ENCODE assay signal across 21 mouse cellular contexts in the genomic region with DNA sequence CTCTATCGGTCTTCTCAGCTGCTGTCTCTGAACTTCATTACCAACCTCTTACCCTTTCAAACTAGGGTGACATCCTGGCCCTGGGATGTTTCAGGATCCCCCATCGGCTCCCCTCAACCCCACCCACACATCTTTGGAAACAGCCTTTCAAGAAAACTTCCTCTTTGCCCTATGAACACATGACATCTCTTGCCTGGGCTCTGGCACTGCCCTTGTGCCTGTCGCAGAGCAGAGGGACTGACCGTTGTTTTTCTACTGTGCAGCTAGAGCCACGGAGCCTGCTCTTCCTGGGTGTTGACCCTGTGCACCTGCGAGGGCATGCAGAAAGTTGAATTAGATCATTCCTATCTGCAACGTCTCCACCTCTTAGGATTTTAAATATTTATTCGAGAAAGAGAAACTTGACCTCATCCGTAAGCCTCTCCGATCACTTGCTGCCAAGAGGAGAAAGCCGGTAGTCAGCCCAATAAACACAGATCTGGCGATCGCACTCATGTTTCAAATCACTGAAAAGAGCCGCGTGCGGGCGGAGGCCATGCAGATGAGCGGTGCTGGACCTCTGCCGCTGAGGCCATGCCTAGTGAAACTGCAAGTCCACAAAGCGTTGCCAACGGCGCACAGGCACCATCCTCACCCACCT. TPM values are rescaled to one million over a fixed set of nuclear protein-coding genes. Genes with fewer than 3 reads are reported as not detected.
DNase-seq lines count a peak whose midpoint lies in the region; ATAC-seq and TF ChIP-seq lines count a peak whose summit lies in the region.
"Had no signal": no experiment of that assay in that cellular context is flagged by ENCODE, and none has a peak within 500 bp of the region (broad histone marks: within the 10 kb centered on the region; RNA-seq: fewer than 3 reads in every experiment).

No protein-coding gene starts in this region.

- no peaks in the 10 kb centered on the region for H3K27me3 ChIP-seq in intestine, embryonic 14.5 days (replicated peaks; ENCODE audit: control insufficient read depth, insufficient read depth, low read length)
- no peaks in the 10 kb centered on the region for H3K27me3 ChIP-seq in intestine, embryonic 15.5 days (replicated peaks)
- no peaks in the 10 kb centered on the region for H3K27me3 ChIP-seq in ES-Bruce4 (ENCODE audit: control insufficient read depth, insufficient read depth, low read length, poor library complexity, severe bottlenecking)
- H3K27me3 ChIP-seq: embryonic facial prominence, embryonic 13.5 days; hindbrain, embryonic 13.5 days; limb, embryonic 13.5 days; neural tube, embryonic 15.5 days had no signal

- no peak for DNase-seq in intestine, embryonic 14.5 days (ENCODE audit: low spot score)
- no peak for DNase-seq in spleen, adult 12 weeks (ENCODE audit: low spot score)
- DNase-seq in cerebellum, postnatal 4 days (ENCODE audit: low spot score in 2 of 2), result no peak
- no peak for DNase-seq in adrenal gland, adult 2 months
- DNase-seq: B cell, adult 2 months; cerebellum, adult 11 months; kidney, postnatal 10 days; liver, postnatal 0 days; spleen, adult 18-20 months had no signal

- no peaks in the 10 kb centered on the region for H3K9me3 ChIP-seq in intestine, embryonic 14.5 days (ENCODE audit: control insufficient read depth, low read length)
- no peaks in the 10 kb centered on the region for H3K9me3 ChIP-seq in intestine, embryonic 15.5 days
- no peaks in the 10 kb centered on the region for H3K9me3 ChIP-seq in ES-Bruce4 (replicated peaks; ENCODE audit: control insufficient read depth, insufficient read depth, low read length, poor library complexity, severe bottlenecking)
- H3K9me3 ChIP-seq: embryonic facial prominence, embryonic 13.5 days; hindbrain, embryonic 13.5 days; limb, embryonic 13.5 days; midbrain, embryonic 10.5 days; neural tube, embryonic 15.5 days had no signal

- no peak for TF ChIP-seq POLR2A in ES-Bruce4 (IDR thresholded peaks at IDR 0.05; ENCODE audit: insufficient read depth, low read length)

- H3K4me2 ChIP-seq in intestine, embryonic 14.5 days (ENCODE audit: low read length), result peak overlapping the region; percentile 20; the same call in 1 of the 2 replicates
- H3K4me2 ChIP-seq in intestine, embryonic 15.5 days (replicated peaks), result no peak overlapping the region
- H3K4me2 ChIP-seq: embryonic facial prominence, embryonic 13.5 days; hindbrain, embryonic 13.5 days; limb, embryonic 13.5 days; neural tube, embryonic 15.5 days had no signal

- ATAC-seq in intestine, embryonic 14.5 days (replicated peaks; ENCODE audit: low FRiP score, low TSS enrichment, low read depth), result no peak
- no peak for ATAC-seq in intestine, embryonic 15.5 days
- ATAC-seq in granulocyte monocyte progenitor cell, adult 5-6 weeks (replicated peaks; ENCODE audit: poor library complexity, severe bottlenecking), result peak; percentile 88
- peak; percentile 72 for ATAC-seq in megakaryocyte progenitor cell, adult 5-6 weeks (replicated peaks; ENCODE audit: poor library complexity)
- ATAC-seq: liver, postnatal 0 days had no signal

- no peak overlapping the region for H3K27ac ChIP-seq in intestine, embryonic 14.5 days (ENCODE audit: low read depth)
- no peak overlapping the region for H3K27ac ChIP-seq in intestine, embryonic 15.5 days
- H3K27ac ChIP-seq in ES-Bruce4 (ENCODE audit: insufficient read depth, low read length), result no peak overlapping the region
- H3K27ac ChIP-seq: embryonic facial prominence, embryonic 13.5 days; hindbrain, embryonic 13.5 days; limb, embryonic 13.5 days; midbrain, embryonic 10.5 days; neural tube, embryonic 15.5 days had no signal

- 48% methylated on average over 22 of the region's 22 CpGs for WGBS in intestine, embryonic 14.5 days
- 52% methylated on average over 22 of the region's 22 CpGs for WGBS in intestine, embryonic 15.5 days

- H3K4me1 ChIP-seq in intestine, embryonic 14.5 days (replicated peaks; ENCODE audit: control insufficient read depth, insufficient read depth, low read length), result no peaks in the 10 kb centered on the region
- H3K4me1 ChIP-seq in intestine, embryonic 15.5 days (replicated peaks), result 0 out of 2 replicates have a peak, but pooled peaks cover 2% of the 10 kb centered on the region
- H3K4me1 ChIP-seq in ES-Bruce4 (ENCODE audit: control insufficient read depth, insufficient read depth, low read length), result no peaks in the 10 kb centered on the region
- H3K4me1 ChIP-seq: embryonic facial prominence, embryonic 13.5 days; hindbrain, embryonic 13.5 days; limb, embryonic 13.5 days; midbrain, embryonic 10.5 days; neural tube, embryonic 15.5 days had no signal

- no peak overlapping the region for H3K9ac ChIP-seq in intestine, embryonic 14.5 days (ENCODE audit: low read length)
- H3K9ac ChIP-seq in intestine, embryonic 15.5 days, result no peak overlapping the region
- no peak overlapping the region for H3K9ac ChIP-seq in ES-Bruce4 (ENCODE audit: low read depth, poor library complexity, severe bottlenecking)
- H3K9ac ChIP-seq: embryonic facial prominence, embryonic 13.5 days; hindbrain, embryonic 13.5 days; limb, embryonic 13.5 days; liver, postnatal 0 days; neural tube, embryonic 15.5 days had no signal

- H3K36me3 ChIP-seq in intestine, embryonic 14.5 days (ENCODE audit: control insufficient read depth, insufficient read depth, low read length), result no peaks in the 10 kb centered on the region
- no peaks in the 10 kb centered on the region for H3K36me3 ChIP-seq in intestine, embryonic 15.5 days
- H3K36me3 ChIP-seq in ES-Bruce4 (ENCODE audit: control insufficient read depth, insufficient read depth, low read length, poor library complexity, severe bottlenecking), result no peaks in the 10 kb centered on the region
- H3K36me3 ChIP-seq: embryonic facial prominence, embryonic 13.5 days; hindbrain, embryonic 13.5 days; limb, embryonic 13.5 days; midbrain, embryonic 10.5 days; neural tube, embryonic 15.5 days had no signal

- no peak for TF ChIP-seq CTCF in ES-Bruce4 (IDR thresholded peaks at IDR 0.05; ENCODE audit: low read depth, low read length)

- no peak overlapping the region for H3K4me3 ChIP-seq in intestine, embryonic 14.5 days (ENCODE audit: low read depth, low read length)
- no peak overlapping the region for H3K4me3 ChIP-seq in intestine, embryonic 15.5 days (replicated peaks)
- H3K4me3 ChIP-seq in ES-Bruce4 (ENCODE audit: low read depth, low read length), result peak overlapping the region; percentile 14; the same call in 1 of the 2 replicates
- H3K4me3 ChIP-seq: embryonic facial prominence, embryonic 13.5 days; hindbrain, embryonic 13.5 days; limb, embryonic 13.5 days; midbrain, embryonic 10.5 days; neural tube, embryonic 15.5 days had no signal

- TF ChIP-seq EP300 in ES-Bruce4 (IDR thresholded peaks at IDR 0.05; ENCODE audit: insufficient read depth, low read depth, low read length), result no peak

RNA-seq across cellular contexts. Expression of a gene that starts 43.8 kb away (rescaled TPM):
- 1.3 and 1.6 TPM in 2 replicates for polyA plus RNA-seq in intestine, embryonic 14.5 days (2014; fragmentation: Nextera tagmentation; extraction: Ambion mirVana)
- polyA plus RNA-seq in intestine, embryonic 15.5 days (2015; fragmentation: Nextera tagmentation; extraction: Ambion mirVana), result 1.4 and 1.8 TPM in 2 replicates
- polyA plus RNA-seq in ES-Bruce4 (2011; ENCODE audit: insufficient read depth, insufficient read length, low read depth, missing spikeins), result not detected in 2 replicates
- not detected in 2 replicates for total RNA-seq in granulocyte monocyte progenitor cell, adult 5-6 weeks (2014; fragmentation: Nextera tagmentation)
- total RNA-seq in granulocyte monocyte progenitor cell, adult 5-6 weeks (2017), result not detected in 2 replicates
- 0.76 TPM in 1 of 2 replicates, not detected in the other for total RNA-seq in megakaryocyte progenitor cell, adult 5-6 weeks (2015)
- 0.79 TPM in 1 of 2 replicates, not detected in the other for total RNA-seq in megakaryocyte progenitor cell, adult 5-6 weeks (2017)
- under 1 TPM in 1 of 2 experiments, not detected in 1; 0.52 TPM for total RNA-seq in adrenal gland, adult 2 months (2021)
- polyA plus RNA-seq in adrenal gland, adult 2 months (2012; rRNA removed), result 0.20 TPM in 1 of 2 replicates, not detected in the other
- total RNA-seq: heart, adult 8-10 months; layer of hippocampus, adult 8-10 months had no signal
- polyA plus RNA-seq: cortical plate, adult 2 months; liver, postnatal 0 days had no signal

RNA-seq across cellular contexts. Expression of a gene that starts 52.5 kb away (rescaled TPM):
- polyA plus RNA-seq in intestine, embryonic 14.5 days (2014; fragmentation: Nextera tagmentation; extraction: Ambion mirVana), result 6.7 and 8.5 TPM in 2 replicates
- 3.5 and 3.8 TPM in 2 replicates for polyA plus RNA-seq in intestine, embryonic 15.5 days (2015; fragmentation: Nextera tagmentation; extraction: Ambion mirVana)
- polyA plus RNA-seq in ES-Bruce4 (2011; ENCODE audit: insufficient read depth, insufficient read length, low read depth, missing spikeins), result 8.9 and 9.5 TPM in 2 replicates
- 4.8 and 5.4 TPM in 2 replicates for total RNA-seq in granulocyte monocyte progenitor cell, adult 5-6 weeks (2014; fragmentation: Nextera tagmentation)
- total RNA-seq in granulocyte monocyte progenitor cell, adult 5-6 weeks (2017), result 1.9 and 3.7 TPM in 2 replicates
- 5.5 TPM in 2 replicates for total RNA-seq in megakaryocyte progenitor cell, adult 5-6 weeks (2015)
- 1.5 and 3.2 TPM in 2 replicates for total RNA-seq in megakaryocyte progenitor cell, adult 5-6 weeks (2017)
- total RNA-seq in adrenal gland, adult 2 months (2021), result 1 to 10 TPM; 1.8 to 3.4 TPM
- polyA plus RNA-seq in adrenal gland, adult 2 months (2012; rRNA removed), result 4.0 and 8.8 TPM in 2 replicates

Comparison
In these comparisons a context has a peak if more than half of its experiments do, and no peak if none do; other contexts are left out.
1. ATAC-seq: peak in granulocyte monocyte progenitor cell, adult 5-6 weeks (single experiment) and megakaryocyte progenitor cell, adult 5-6 weeks (single experiment); none in intestine, embryonic 14.5 days (single experiment) and intestine, embryonic 15.5 days (single experiment).